Mouse (Mus musculus) macrophage (primary cell): ENCODE data around the gene Olfr847. TPM values are rescaled to one million over a fixed set of nuclear protein-coding genes. Genes with fewer than 3 reads are reported as not detected.

ENCODE experiments used
- H3K27ac ChIP-seq: fragments of 350-480 bp; formaldehyde crosslinking; 2 replicates; pipeline ENCODE4 v1.9.0; 2021
- H3K36me3 ChIP-seq: fragments of 350-480 bp; formaldehyde crosslinking; 2 replicates; pipeline ENCODE4 v1.9.0; 2021; ENCODE audit errors: inconsistent target
- H3K4me3 ChIP-seq: fragments of 350-480 bp; formaldehyde crosslinking; 2 replicates; pipeline ENCODE4 v1.9.0; 2021; ENCODE audit errors: inconsistent target
- H3K79me2 ChIP-seq: fragments of 350-480 bp; formaldehyde crosslinking; 2 replicates; pipeline ENCODE4 v1.9.0; 2021; ENCODE audit errors: inconsistent target
- WGBS: methylation state at CpG from one replicate; pipeline ENCODE4 v1.1.7; 2026; ENCODE audit warnings: inconsistent platforms; ENCODE audit not compliant: missing documents; 5-methylcytosine and 5-hydroxymethylcytosine counted together
- polyA plus RNA-seq: library from polyadenylated mRNA; stranded (reverse); fragments of 250-400 nt; gene quantifications from 3 replicates; pipeline ENCODE4 v1.2.4, GENCODE M21; 2018; ENCODE audit warnings: inconsistent platforms
- total RNA-seq, 78 experiments: library from RNA; depleted of rRNA; stranded (reverse); fragments of 250-400 nt; gene quantifications; 1 replicate in 9 of 78; 2 replicates in 24 of 78; 3 replicates in 43 of 78; 4 replicates in 2 of 78; pipeline ENCODE4 v1.2.4; 2018; ENCODE audit warnings: inconsistent platforms in 56 of 78

Gene Olfr847
- not detected for total RNA-seq (2018; cell fraction: chromatin; rRNA removed)
- total RNA-seq (2018; cell fraction: cytosol; rRNA removed), result not detected
- not detected for total RNA-seq (2018; cell fraction: nucleus; rRNA removed)
- polyA plus RNA-seq, result not detected in 3 replicates

GRCm38 (mm10) chr9:19378569-19378968 is at the start of gene Olfr847:
Gene Olfr847, minus strand, starts transcription at chr9:19378669.
- H3K4me3 ChIP-seq, result no peak within 1 kb of the TSS
- no peaks in the 10 kb centered on the region for H3K36me3 ChIP-seq
- 55% methylated on average over 1 of the region's 1 CpGs for WGBS
- H3K27ac ChIP-seq, result no peak within 1 kb of the TSS
- no peaks in the 10 kb centered on the region for H3K79me2 ChIP-seq

GRCm38 (mm10) chr9:19363905-19364304 is 14.6 kb downstream of the Olfr847 start, which contains the start of gene Olfr846:
Gene Olfr846, minus strand, starts transcription at chr9:19364005.
- H3K79me2 ChIP-seq, result no peaks in the 10 kb centered on the region
- WGBS, result 45% methylated on average over 1 of the region's 1 CpGs
- no peaks in the 10 kb centered on the region for H3K36me3 ChIP-seq
- no peak within 1 kb of the TSS for H3K27ac ChIP-seq
- H3K4me3 ChIP-seq, result no peak within 1 kb of the TSS

GRCm38 (mm10) chr9:19336157-19336556 is 42.3 kb downstream of the Olfr847 start, which contains the start of gene Olfr845:
Gene Olfr845, plus strand, starts transcription at chr9:19336457.
- 67% methylated on average over 1 of the region's 1 CpGs for WGBS
- H3K4me3 ChIP-seq, result no peak within 1 kb of the TSS
- no peaks in the 10 kb centered on the region for H3K36me3 ChIP-seq
- H3K79me2 ChIP-seq, result no peaks in the 10 kb centered on the region
- H3K27ac ChIP-seq, result no peak within 1 kb of the TSS

Other genes with a start within 250 kb of the Olfr847 start
- gene Olfr837, start 242.4 kb downstream of the Olfr847 start, polyA plus RNA-seq, result not detected in 3 replicates
- gene Olfr839-ps1, start 201.4 kb downstream of the Olfr847 start, polyA plus RNA-seq, result not detected in 3 replicates
- gene Olfr843, start 126.7 kb downstream of the Olfr847 start, polyA plus RNA-seq, result not detected in 3 replicates
- gene Olfr844, start 62.3 kb downstream of the Olfr847 start, polyA plus RNA-seq, result not detected in 3 replicates
- not detected in 3 replicates for gene Olfr845, start 42.2 kb downstream of the Olfr847 start, polyA plus RNA-seq
- gene Olfr846, start 14.7 kb downstream of the Olfr847 start, polyA plus RNA-seq, result not detected in 3 replicates
- not detected in 3 replicates for gene Olfr849, start 61.6 kb upstream of the Olfr847 start, polyA plus RNA-seq
- not detected in 3 replicates for gene Olfr850, start 99.6 kb upstream of the Olfr847 start, polyA plus RNA-seq
- not detected in 3 replicates for gene Olfr851, start 114.6 kb upstream of the Olfr847 start, polyA plus RNA-seq
- not detected in 3 replicates for gene Olfr853, start 162.4 kb upstream of the Olfr847 start, polyA plus RNA-seq
- gene Olfr854, start 188.7 kb upstream of the Olfr847 start, polyA plus RNA-seq, result not detected in 3 replicates
- not detected in 3 replicates for gene Olfr855, start 203.9 kb upstream of the Olfr847 start, polyA plus RNA-seq
- gene Zfp317, start 243.4 kb upstream of the Olfr847 start, polyA plus RNA-seq, result 6.9 to 10.8 TPM (median 8.5 TPM) in 3 replicates